Mouse (Mus musculus) liver, embryonic 13.5 days (tissue): ENCODE measurements around the gene Ddi2. TPM values are rescaled to one million over a fixed set of nuclear protein-coding genes. Genes with fewer than 3 reads are reported as not detected.
"Not testable (repeated sequence)": the region's sequence is repeated elsewhere in the genome, so short reads cannot be mapped to it uniquely, and the experiment has no call there.

ENCODE experiments used
- ATAC-seq: fragments of 200-750 bp; cut with Nextera tagmentation; 2 replicates; pipeline ENCODE4 v1.8.0; 2017; ENCODE audit warnings: low read depth, mild to moderate bottlenecking, moderate number of reproducible peaks, moderate library complexity
- DNase-seq: peaks from one replicate; pipeline ENCODE4 v3.0.0; 2022
- H3K27ac ChIP-seq: fragments of 300-500 bp; sonication (generic); 2 replicates; pipeline ENCODE4 v1.5.1; 2015; ENCODE audit warnings: moderate library complexity, mild to moderate bottlenecking, inconsistent platforms
- H3K27me3 ChIP-seq: fragments of 300-500 bp; sonication (generic); 2 replicates; pipeline ENCODE4 v1.6.1; 2015; ENCODE audit warnings: mild to moderate bottlenecking, inconsistent platforms
- H3K36me3 ChIP-seq: fragments of 300-500 bp; sonication (generic); 2 replicates; pipeline ENCODE4 v1.6.1; 2015; ENCODE audit warnings: mild to moderate bottlenecking, inconsistent platforms
- H3K4me1 ChIP-seq: fragments of 300-500 bp; sonication (generic); replicated peaks from 2 replicates; pipeline ENCODE4 v1.6.1; 2015; ENCODE audit warnings: inconsistent platforms
- H3K4me2 ChIP-seq: fragments of 300-500 bp; sonication (generic); 2 replicates; pipeline ENCODE4 v1.6.1; 2015; ENCODE audit warnings: inconsistent platforms, mild to moderate bottlenecking, moderate library complexity
- H3K4me3 ChIP-seq: fragments of 300-500 bp; sonication (generic); replicated peaks from 2 replicates; pipeline ENCODE4 v1.5.1; 2015; ENCODE audit warnings: mild to moderate bottlenecking, inconsistent platforms
- H3K9ac ChIP-seq: fragments of 300-500 bp; sonication (generic); 2 replicates; pipeline ENCODE4 v1.6.1; 2015; ENCODE audit warnings: mild to moderate bottlenecking, inconsistent platforms
- H3K9me3 ChIP-seq: fragments of 300-500 bp; sonication (generic); replicated peaks from 2 replicates; pipeline ENCODE4 v1.6.1; 2016; ENCODE audit warnings: inconsistent platforms
- WGBS: fragments of 180-500 bp; shearing (Covaris S2); methylation state at CpG from one replicate; pipeline ENCODE4 v1.1.7; 2015; ENCODE audit not compliant: insufficient replicate concordance; 5-methylcytosine and 5-hydroxymethylcytosine counted together
- polyA plus RNA-seq: library from polyadenylated mRNA; unstranded; fragments of >200 nt; fragmentation: Nextera tagmentation; extraction: Ambion mirVana; gene quantifications from 2 replicates; pipeline ENCODE4 v1.2.1, GENCODE M21; 2015

The Ddi2 gene
- polyA plus RNA-seq = 15.0 and 19.1 TPM in 2 replicates

DNA sequence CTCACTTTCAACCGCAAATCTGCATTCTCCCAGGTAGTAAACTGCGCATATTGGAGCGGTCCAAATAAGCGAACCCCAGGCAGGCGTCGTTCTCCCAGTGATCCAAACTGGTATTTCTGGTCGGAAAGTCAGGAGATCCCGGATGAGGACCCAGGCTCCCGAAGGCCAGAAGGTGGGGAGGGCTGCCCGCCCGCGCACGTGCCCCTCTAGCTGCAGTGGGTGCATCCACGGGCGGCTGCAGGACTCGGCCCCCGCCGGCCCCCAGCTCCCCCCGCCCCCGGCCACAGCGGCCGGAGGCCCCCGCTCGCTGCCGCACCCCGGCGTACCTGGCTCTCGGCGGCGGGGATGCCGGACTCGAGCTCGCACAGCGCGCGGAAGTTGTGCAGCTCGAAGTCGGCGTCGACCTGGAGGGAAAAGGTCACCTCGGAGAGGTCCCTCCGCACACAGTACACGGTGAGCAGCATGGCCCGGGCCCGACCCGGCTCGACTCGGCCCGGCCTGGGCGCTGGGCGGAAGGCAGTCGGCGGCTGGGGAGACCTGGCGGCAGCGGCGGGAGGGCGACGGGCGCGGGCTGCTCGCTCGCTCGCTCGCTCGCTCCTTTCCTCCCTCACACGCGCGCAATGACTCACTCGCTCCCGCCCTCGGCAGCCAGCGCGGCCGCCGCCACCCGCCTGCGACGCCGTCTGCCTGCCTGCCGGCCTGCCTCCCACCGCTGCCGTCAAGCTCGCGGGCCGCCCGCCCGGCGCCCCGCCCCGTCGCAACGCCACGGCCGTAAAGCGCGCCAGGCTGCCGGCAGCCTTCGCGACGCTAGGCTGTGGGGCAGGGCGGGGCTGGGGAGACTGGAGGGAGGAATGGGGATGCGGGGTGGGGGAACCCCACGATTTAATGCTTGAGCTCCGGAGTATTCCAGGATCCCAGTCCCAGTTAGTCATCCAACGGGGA lies at the start of gene Ddi2:
TSS of gene Ddi2 (minus strand) at position 689 of the 942 bp plus-strand sequence.
- peaks cover 4% of the 10 kb centered on the region; the same call in 1 of the 2 replicates for H3K9me3 ChIP-seq
- peaks cover 27% of the 10 kb centered on the region for H3K36me3 ChIP-seq
- no peaks in the 10 kb centered on the region for H3K27me3 ChIP-seq
- peaks cover 77% of the 10 kb centered on the region for H3K4me1 ChIP-seq
- peak within 1 kb of the TSS; percentile 97 for H3K27ac ChIP-seq
- DNase-seq = peak; percentile 87
- ATAC-seq = peak; percentile 84
- peak within 1 kb of the TSS; percentile 99 for H3K9ac ChIP-seq
- peak within 1 kb of the TSS; percentile 92 for H3K4me2 ChIP-seq
- WGBS = under 1% methylated on average over 81 of the region's 105 CpGs
- H3K4me3 ChIP-seq = peak within 1 kb of the TSS; percentile 99

DNA sequence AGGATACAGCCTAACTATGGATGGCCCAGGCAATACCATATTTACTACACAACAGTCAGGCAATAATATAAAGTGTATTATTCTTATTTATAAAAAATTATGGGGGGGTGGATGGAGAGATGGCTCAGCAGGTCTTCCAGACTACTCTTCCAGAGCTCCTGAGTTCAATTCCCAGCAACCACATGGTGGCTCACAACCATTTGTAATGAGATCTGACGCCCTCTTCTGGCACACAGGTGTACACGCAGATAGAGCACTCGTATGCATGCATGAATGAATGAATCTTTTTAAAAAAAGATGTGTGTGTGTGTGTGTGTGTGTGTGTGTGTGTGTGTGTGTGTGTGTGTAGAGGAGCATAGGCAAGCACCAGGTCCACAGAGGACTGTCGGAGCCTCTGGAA lies 49.8 kb upstream of the Ddi2 start:
- H3K4me3 ChIP-seq, H3K27me3 ChIP-seq, H3K4me2 ChIP-seq, ATAC-seq, DNase-seq, H3K9me3 ChIP-seq, H3K9ac ChIP-seq: not testable (repeated sequence)
- WGBS = 85% methylated on average over 4 of the region's 4 CpGs
- Histone ChIP-seq H3K4me1 (peaks cover 48% of the 10 kb centered on the region), H3K27ac (peak overlapping the region; percentile 58), H3K36me3 (peaks cover 91% of the 10 kb centered on the region)

DNA sequence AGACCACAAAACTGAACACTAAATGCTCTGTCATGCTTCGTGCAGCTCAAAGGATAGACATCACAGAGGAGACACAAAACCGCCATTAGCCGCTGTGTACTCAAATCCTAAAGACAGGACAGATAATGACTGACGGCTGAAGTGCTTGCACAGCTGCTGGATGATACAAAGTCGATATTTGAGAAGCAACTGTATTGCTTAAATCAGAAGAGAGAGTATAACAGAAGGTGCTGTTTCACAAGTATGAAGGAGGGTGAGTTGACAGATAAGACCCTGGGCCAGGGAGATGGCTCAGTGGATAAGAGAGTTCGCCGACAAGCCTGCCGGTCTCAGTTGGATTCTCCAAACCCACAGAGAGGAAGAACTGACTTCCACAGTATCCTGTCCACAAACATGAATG lies 48.6 kb upstream of the Ddi2 start:
- H3K4me1 ChIP-seq = peaks cover 60% of the 10 kb centered on the region

DNA sequence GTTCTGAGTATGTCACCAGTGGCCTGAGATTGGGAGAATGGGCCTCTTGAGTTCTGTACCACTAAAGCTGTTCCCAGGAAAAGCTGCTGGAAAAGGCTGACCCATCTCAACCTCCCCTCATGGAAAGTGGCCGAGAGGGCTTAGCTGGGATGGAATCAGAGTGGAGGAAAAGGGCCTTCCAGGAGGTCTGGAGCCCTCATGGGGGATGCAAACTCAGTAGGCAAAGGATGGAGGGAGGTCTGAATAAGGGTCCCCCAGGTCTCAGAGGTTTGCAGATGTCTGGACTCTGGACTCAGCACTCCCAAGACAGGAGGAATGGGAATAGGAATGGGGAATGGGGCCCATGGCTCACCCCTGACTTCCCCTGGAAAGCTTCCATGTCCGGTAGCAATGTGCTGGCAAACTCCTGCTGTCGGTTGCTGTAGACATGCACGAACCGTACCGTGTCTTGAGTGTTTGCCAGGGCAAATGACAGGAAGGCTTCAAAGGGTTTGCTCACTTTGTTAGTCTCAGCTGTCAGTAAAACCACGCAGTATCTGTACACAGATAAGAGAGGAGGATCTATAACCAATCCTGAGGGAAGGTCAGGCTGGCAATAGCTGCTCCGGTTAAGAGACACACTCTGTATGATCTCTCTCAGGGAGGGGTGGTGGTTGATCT lies 46.4 kb upstream of the Ddi2 start:
- H3K4me3 ChIP-seq = no peak overlapping the region
- DNase-seq = no peak
- H3K9me3 ChIP-seq = no peaks in the 10 kb centered on the region
- no peak for ATAC-seq
- H3K4me1 ChIP-seq = peaks cover 74% of the 10 kb centered on the region
- H3K27me3 ChIP-seq = no peaks in the 10 kb centered on the region
- peak overlapping the region; percentile 37; the same call in 1 of the 2 replicates for H3K9ac ChIP-seq
- WGBS = 55% methylated on average over 8 of the region's 8 CpGs
- peaks cover 80% of the 10 kb centered on the region for H3K36me3 ChIP-seq
- peak overlapping the region; percentile 90 for H3K27ac ChIP-seq
- no peak overlapping the region for H3K4me2 ChIP-seq

More for the DNA sequence above, 48.6 kb upstream of the Ddi2 start:
- no peaks in the 10 kb centered on the region for H3K9me3 ChIP-seq
- H3K4me3 ChIP-seq = no peak overlapping the region
- H3K4me2 ChIP-seq = no peak overlapping the region
- DNase-seq (no peak), ATAC-seq (no peak)
- H3K36me3 ChIP-seq = peaks cover 86% of the 10 kb centered on the region
- 15% methylated on average over 8 of the region's 8 CpGs for WGBS
- 0 out of 2 replicates have a peak overlapping the region, but pooled peaks have one; percentile 10 for H3K9ac ChIP-seq
- H3K27ac ChIP-seq = peak overlapping the region; percentile 90
- H3K27me3 ChIP-seq = no peaks in the 10 kb centered on the region

DNA sequence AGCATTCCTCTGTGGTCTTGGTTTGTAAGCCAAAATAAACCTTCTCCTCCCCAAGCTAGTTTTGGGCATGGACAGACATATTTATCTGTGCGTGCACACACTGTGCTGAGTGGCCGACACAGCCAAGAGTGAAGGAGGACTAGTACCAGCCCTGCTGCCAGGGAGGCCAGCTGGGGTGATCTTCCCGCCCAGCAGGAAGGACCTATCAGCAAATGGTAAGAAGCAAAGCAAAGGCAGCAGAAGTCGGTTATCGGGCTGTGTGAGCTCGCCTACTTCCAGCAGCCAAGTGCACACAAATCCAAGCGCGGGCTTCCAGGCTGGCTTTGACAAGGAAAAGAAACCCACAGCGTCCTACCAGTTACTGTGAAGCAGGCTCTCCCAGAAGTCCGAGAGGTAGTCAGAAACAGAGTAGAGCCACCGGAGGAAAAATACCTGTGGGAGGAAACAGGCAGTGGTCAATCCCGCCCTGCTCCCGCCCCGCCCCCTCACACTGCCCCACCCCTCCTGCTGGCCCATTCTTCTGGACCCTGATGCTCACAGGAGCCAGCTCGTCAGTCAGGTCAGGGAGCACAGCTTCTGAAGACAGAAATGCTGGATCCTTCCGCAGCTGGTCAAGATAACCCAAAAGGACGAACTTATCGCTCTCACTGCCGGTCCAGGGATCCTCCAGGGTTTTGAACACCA lies 44.3 kb upstream of the Ddi2 start:
- H3K4me3 ChIP-seq = peak overlapping the region; percentile 30
- H3K4me1 ChIP-seq = peaks cover 75% of the 10 kb centered on the region
- DNase-seq (peak; percentile 60), ATAC-seq (peak; percentile 94)
- 48% methylated on average over 19 of the region's 19 CpGs for WGBS
- H3K4me2 ChIP-seq = peak overlapping the region; percentile 62
- peak overlapping the region; percentile 90 for H3K27ac ChIP-seq
- peaks cover 81% of the 10 kb centered on the region for H3K36me3 ChIP-seq
- H3K9me3 ChIP-seq = no peaks in the 10 kb centered on the region
- H3K9ac ChIP-seq = peak overlapping the region; percentile 63
- no peaks in the 10 kb centered on the region for H3K27me3 ChIP-seq

DNA sequence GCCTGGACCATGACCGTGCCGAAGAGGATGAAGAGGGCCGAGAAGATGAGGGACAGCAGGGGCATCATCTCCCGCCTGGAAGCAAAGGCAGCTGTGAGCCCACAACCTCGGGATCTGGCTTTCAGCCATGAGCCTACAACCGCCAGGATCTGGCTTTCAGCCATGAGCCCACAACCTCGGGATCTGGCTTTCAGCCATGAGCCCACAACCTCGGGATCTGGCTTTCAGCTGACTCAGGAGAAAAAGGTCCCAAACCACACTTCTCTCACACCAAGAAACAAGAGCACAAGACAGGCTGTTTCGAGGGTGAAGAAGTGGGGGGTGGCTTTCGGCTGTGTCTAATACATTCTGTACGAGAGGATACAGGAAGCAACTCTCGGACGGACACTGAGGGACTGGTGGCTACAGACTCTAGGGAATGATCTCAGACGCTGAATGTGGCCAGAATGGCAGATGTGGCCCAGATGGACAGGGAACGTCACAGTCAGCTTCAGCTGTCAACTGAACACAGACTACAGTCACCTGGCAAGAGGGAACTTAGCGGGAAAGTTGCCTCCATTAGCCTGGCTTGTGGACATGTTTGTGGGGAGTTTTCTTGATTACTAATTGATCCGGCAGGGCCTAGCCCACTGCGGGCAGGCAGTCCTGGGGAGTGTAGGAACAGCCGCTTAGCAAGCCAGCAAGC lies 43.6 kb upstream of the Ddi2 start:
- ATAC-seq = no peak
- whole genome bisulfite sequencing = 71% methylated on average over 19 of the region's 19 CpGs
- H3K4me3 ChIP-seq = peak overlapping the region; percentile 30
- peaks cover 82% of the 10 kb centered on the region for H3K36me3 ChIP-seq
- peaks cover 69% of the 10 kb centered on the region for H3K4me1 ChIP-seq
- peak overlapping the region; percentile 62 for H3K4me2 ChIP-seq
- H3K9ac ChIP-seq = peak overlapping the region; percentile 63
- no peaks in the 10 kb centered on the region for H3K9me3 ChIP-seq
- no peak for DNase-seq
- H3K27ac ChIP-seq = peak overlapping the region; percentile 90
- H3K27me3 ChIP-seq = no peaks in the 10 kb centered on the region

DNA sequence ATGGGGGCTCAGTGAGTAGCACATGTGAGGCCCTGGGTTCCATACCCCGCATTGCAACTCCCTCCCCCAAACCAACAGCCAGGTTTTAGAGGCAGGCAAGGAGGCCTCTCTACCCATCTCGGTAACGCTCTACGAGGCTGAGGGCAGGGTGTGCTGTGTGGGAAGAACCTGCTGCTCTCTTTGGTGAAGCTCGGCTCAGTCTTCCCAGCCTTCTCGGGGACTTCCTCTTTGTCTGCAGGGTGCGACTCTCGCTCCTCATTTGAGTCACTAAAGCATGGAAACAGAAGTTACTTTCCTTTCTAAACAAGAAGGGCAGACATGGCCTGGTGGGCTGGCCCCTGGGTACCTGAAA lies 43.1 kb upstream of the Ddi2 start:
- Histone ChIP-seq H3K4me3 (no peak overlapping the region), H3K9me3 (no peaks in the 10 kb centered on the region), H3K4me2 (peak overlapping the region; percentile 62), H3K27me3 (no peaks in the 10 kb centered on the region), H3K9ac (peak overlapping the region; percentile 63), H3K36me3 (peaks cover 82% of the 10 kb centered on the region), H3K27ac (peak overlapping the region; percentile 90), H3K4me1 (peaks cover 64% of the 10 kb centered on the region)
- ATAC-seq (no peak), DNase-seq (no peak)
- 51% methylated on average over 8 of the region's 8 CpGs for WGBS

DNA sequence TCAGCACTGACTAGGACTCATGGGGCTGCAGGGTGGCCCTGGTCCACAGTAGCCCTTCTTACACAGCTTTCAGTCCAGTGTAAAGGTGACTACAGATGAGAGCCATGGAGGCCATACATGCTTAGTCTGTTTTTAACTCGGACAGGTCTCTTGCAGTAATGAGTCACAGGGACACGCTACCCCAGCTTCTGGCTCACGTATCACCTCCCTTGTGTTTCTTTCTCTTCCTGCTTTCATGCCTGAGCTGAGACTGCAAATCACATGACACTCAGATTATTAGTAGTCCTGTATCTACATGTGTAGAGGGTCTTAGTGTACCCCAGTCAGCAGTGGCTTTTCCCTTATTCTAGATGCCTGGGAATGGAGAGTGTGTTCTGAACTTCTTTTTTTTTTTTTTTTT lies 41.8 kb upstream of the Ddi2 start:
- Histone ChIP-seq H3K27ac (peak overlapping the region; percentile 31; the same call in 1 of the 2 replicates), H3K4me1 (peaks cover 64% of the 10 kb centered on the region), H3K27me3 (no peaks in the 10 kb centered on the region), H3K9me3 (no peaks in the 10 kb centered on the region), H3K9ac (no peak overlapping the region), H3K36me3 (peaks cover 76% of the 10 kb centered on the region), H3K4me2 (no peak overlapping the region), H3K4me3 (no peak overlapping the region)
- 92% methylated on average over 3 of the region's 3 CpGs for WGBS
- no peak for DNase-seq
- no peak for ATAC-seq

DNA sequence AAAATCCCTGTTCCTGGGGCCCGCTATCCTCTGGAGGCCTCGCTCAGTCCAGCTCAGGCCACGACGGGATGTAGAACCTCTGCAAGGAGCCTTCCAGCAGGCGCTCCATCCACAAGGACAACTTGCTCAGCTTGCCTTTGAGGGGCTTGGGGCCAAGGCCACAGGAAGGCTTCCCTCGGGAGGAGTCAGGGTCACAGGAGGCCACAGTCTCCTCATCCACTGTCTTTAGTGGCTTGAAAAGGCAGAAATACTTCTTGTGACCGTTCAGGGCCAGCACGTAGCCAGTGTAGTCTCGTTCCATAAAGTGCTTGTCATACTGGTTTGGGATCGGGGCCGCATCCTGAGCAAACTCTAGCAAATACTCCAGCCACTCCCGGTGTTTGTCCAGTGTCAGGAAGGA lies 40.3 kb upstream of the Ddi2 start:
- no peak for ATAC-seq
- peaks cover 67% of the 10 kb centered on the region for H3K36me3 ChIP-seq
- H3K27me3 ChIP-seq = no peaks in the 10 kb centered on the region
- no peaks in the 10 kb centered on the region for H3K9me3 ChIP-seq
- no peak overlapping the region for H3K9ac ChIP-seq
- no peak for DNase-seq
- 86% methylated on average over 12 of the region's 12 CpGs for WGBS
- peak overlapping the region; percentile 21; the same call in 1 of the 2 replicates for H3K27ac ChIP-seq
- H3K4me3 ChIP-seq = no peak overlapping the region
- no peak overlapping the region for H3K4me2 ChIP-seq
- H3K4me1 ChIP-seq = peaks cover 64% of the 10 kb centered on the region

DNA sequence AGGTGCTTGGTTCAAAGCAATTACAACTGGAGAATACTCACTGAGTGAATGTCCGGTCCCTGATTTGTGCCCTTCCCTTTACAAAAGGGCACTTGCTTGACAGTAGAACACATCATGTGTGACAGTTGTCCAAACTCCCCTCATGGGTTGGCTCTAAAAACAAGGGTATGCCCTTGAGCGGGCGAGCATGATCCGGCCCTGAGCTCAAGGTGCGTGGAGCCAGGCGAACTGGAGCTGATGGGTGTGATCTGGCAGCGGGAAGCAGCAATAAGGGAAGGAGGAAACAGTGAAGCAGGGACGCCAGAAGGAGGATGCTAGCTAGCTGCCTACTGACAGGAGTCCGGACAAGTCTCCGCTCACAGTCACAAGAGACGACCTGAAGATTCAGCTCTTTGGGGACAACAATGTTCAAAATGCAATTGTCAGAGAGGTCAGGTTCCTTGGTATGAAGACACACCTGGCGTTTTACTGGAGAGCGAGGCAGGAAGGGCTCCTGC lies 38.9 kb upstream of the Ddi2 start:
- Histone ChIP-seq H3K4me2 (no peak overlapping the region), H3K27me3 (no peaks in the 10 kb centered on the region), H3K4me3 (no peak overlapping the region), H3K9ac (no peak overlapping the region), H3K4me1 (peaks cover 64% of the 10 kb centered on the region), H3K27ac (peak overlapping the region; percentile 54), H3K9me3 (no peaks in the 10 kb centered on the region), H3K36me3 (peaks cover 61% of the 10 kb centered on the region)
- WGBS = 91% methylated on average over 13 of the region's 13 CpGs
- no peak for DNase-seq
- no peak for ATAC-seq
